Mouse (Mus musculus): ENCODE data around the gene Mns1. TPM values are rescaled to one million over a fixed set of nuclear protein-coding genes. Genes with fewer than 3 reads are reported as not detected.

Gene Mns1
- polyA plus RNA-seq, 2 experiments: 70.9 to 99.8 TPM

- Histone ChIP-seq H3K36me3 (replicated peaks; ENCODE audit: control insufficient read depth, insufficient read depth, low read depth) (peaks cover 2% of the 10 kb centered on the region; the same call in 1 of the 2 replicates), H3K4me2 (ENCODE audit: low read depth) (no peak overlapping the region), H3K4me3 (ENCODE audit: insufficient read depth in 1 of 2, low read depth in 2 of 2, low read length in 2 of 2) (no peak overlapping the region), H3K4me1 (replicated peaks; ENCODE audit: control insufficient read depth in 2 of 2, insufficient read depth in 2 of 2, low read length in 1 of 2) (no peaks in the 10 kb centered on the region), H3K9me3 (ENCODE audit: control insufficient read depth, low read length) (no peaks in the 10 kb centered on the region), H3K27me3 (ENCODE audit: control insufficient read depth, insufficient read depth, low read length) (no peaks in the 10 kb centered on the region), H3K9ac (replicated peaks) (no peak overlapping the region), H3K27ac (no peak overlapping the region)
- no peak for DNase-seq (ENCODE audit: low read depth in 3 of 3, low spot score in 3 of 3)
- no peak for ATAC-seq (ENCODE audit: insufficient read depth)
- no peak for TF ChIP-seq EP300 (IDR thresholded peaks at IDR 0.05; ENCODE audit: low read depth)
- no peak for TF ChIP-seq CTCF (IDR thresholded peaks at IDR 0.05; ENCODE audit: low read depth)
- 87% methylated on average over 9 of the region's 9 CpGs for WGBS (ENCODE audit: insufficient replicate concordance)
Observed at GRCm38 (mm10) chr9:72475511-72475910, 37.7 kb downstream of the Mns1 start.

- no peak for ATAC-seq (ENCODE audit: insufficient read depth)
- WGBS (ENCODE audit: insufficient replicate concordance): 82% methylated on average over 6 of the region's 6 CpGs
Observed at GRCm38 (mm10) chr9:72477306-72477705, 39.5 kb downstream of the Mns1 start.

DNA sequence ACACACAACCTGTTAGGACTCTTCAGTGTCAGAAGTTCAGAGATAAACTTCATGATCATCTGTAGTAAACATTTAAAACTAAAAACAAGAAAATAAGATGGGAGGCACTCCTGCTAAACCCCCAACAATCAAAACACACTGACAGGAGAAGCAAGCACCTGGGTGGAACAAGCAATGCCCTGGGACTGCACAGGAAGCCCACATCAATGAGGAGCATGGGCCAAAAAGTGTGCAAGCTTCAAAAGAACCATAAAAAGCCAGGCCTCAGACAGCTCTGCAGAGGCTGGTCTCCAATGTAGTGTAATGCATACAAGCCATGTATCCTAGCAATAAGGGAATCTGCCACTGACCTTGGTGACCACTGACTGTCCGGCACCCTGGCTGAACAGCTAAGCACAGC, 41.5 kb downstream of the Mns1 start:
- Histone ChIP-seq H3K27ac (no peak overlapping the region), H3K4me3 (ENCODE audit: insufficient read depth in 1 of 2, low read depth in 2 of 2, low read length in 2 of 2) (no peak overlapping the region), H3K4me1 (replicated peaks; ENCODE audit: control insufficient read depth in 2 of 2, insufficient read depth in 2 of 2, low read length in 1 of 2) (no peaks in the 10 kb centered on the region), H3K9me3 (ENCODE audit: control insufficient read depth, low read length) (no peaks in the 10 kb centered on the region), H3K4me2 (ENCODE audit: low read depth) (no peak overlapping the region), H3K9ac (replicated peaks) (no peak overlapping the region), H3K36me3 (replicated peaks; ENCODE audit: control insufficient read depth, insufficient read depth, low read depth) (no peaks in the 10 kb centered on the region), H3K27me3 (ENCODE audit: control insufficient read depth, insufficient read depth, low read length) (no peaks in the 10 kb centered on the region)
- DNase-seq (ENCODE audit: low read depth in 3 of 3, low spot score in 3 of 3): no peak
- WGBS (ENCODE audit: insufficient replicate concordance): 72% methylated on average over 1 of the region's 1 CpGs
- ATAC-seq (ENCODE audit: insufficient read depth): no peak
- no peak for TF ChIP-seq EP300 (IDR thresholded peaks at IDR 0.05; ENCODE audit: low read depth)
- TF ChIP-seq CTCF (IDR thresholded peaks at IDR 0.05; ENCODE audit: low read depth): no peak

More at GRCm38 (mm10) chr9:72477306-72477705, 39.5 kb downstream of the Mns1 start:
- Histone ChIP-seq H3K4me3 (ENCODE audit: insufficient read depth in 1 of 2, low read depth in 2 of 2, low read length in 2 of 2) (no peak overlapping the region), H3K9me3 (ENCODE audit: control insufficient read depth, low read length) (no peaks in the 10 kb centered on the region), H3K27ac (no peak overlapping the region), H3K36me3 (replicated peaks; ENCODE audit: control insufficient read depth, insufficient read depth, low read depth) (peaks cover 2% of the 10 kb centered on the region; the same call in 1 of the 2 replicates), H3K4me1 (replicated peaks; ENCODE audit: control insufficient read depth in 2 of 2, insufficient read depth in 2 of 2, low read length in 1 of 2) (no peaks in the 10 kb centered on the region), H3K4me2 (ENCODE audit: low read depth) (no peak overlapping the region), H3K27me3 (ENCODE audit: control insufficient read depth, insufficient read depth, low read length) (no peaks in the 10 kb centered on the region), H3K9ac (replicated peaks) (no peak overlapping the region)
- DNase-seq (ENCODE audit: low read depth in 3 of 3, low spot score in 3 of 3): no peak
- TF ChIP-seq CTCF (IDR thresholded peaks at IDR 0.05; ENCODE audit: low read depth) (no peak), EP300 (IDR thresholded peaks at IDR 0.05; ENCODE audit: low read depth) (no peak)

- H3K4me3 ChIP-seq (ENCODE audit: insufficient read depth in 1 of 2, low read depth in 2 of 2, low read length in 2 of 2): no peak overlapping the region
- no peaks in the 10 kb centered on the region for H3K9me3 ChIP-seq (ENCODE audit: control insufficient read depth, low read length)
- DNase-seq (ENCODE audit: low read depth in 3 of 3, low spot score in 3 of 3): no peak
- H3K27me3 ChIP-seq (ENCODE audit: control insufficient read depth, insufficient read depth, low read length): no peaks in the 10 kb centered on the region
- H3K9ac ChIP-seq (replicated peaks): no peak overlapping the region
- no peak overlapping the region for H3K4me2 ChIP-seq (ENCODE audit: low read depth)
- ATAC-seq (ENCODE audit: insufficient read depth): no peak
- H3K4me1 ChIP-seq (replicated peaks; ENCODE audit: control insufficient read depth in 2 of 2, insufficient read depth in 2 of 2, low read length in 1 of 2): peaks cover 17 to 18% of the 10 kb centered on the region in 2 experiments
- no peaks in the 10 kb centered on the region for H3K36me3 ChIP-seq (replicated peaks; ENCODE audit: control insufficient read depth, insufficient read depth, low read depth)
- no peak overlapping the region for H3K27ac ChIP-seq
- TF ChIP-seq EP300 (IDR thresholded peaks at IDR 0.05; ENCODE audit: low read depth) (peak; percentile 47; the same call in 1 of the 2 replicates), CTCF (IDR thresholded peaks at IDR 0.05; ENCODE audit: low read depth) (no peak)
Observed at GRCm38 (mm10) chr9:72488523-72488922, 50.7 kb downstream of the Mns1 start.

DNA sequence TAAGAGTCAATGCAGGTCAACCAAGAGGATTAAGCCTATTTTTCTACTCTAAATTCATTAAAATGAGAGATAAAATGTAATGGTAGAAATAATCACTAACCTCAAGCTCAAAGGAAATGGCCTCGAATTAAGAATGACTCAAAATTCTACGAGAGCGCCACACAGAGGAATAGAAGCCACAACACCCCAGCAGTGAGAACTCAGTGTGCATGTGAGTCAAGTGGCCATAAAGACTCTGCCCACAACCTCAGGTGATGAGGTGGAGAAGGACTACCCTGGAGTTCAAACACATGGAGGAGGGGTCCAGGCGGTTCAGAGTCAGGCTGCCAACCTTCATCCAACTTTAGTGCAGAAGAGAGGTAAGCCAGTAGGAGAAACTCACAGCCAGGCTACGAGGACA, 51.3 kb downstream of the Mns1 start:
- no peak for TF ChIP-seq CTCF (IDR thresholded peaks at IDR 0.05; ENCODE audit: low read depth)
- no peak for TF ChIP-seq EP300 (IDR thresholded peaks at IDR 0.05; ENCODE audit: low read depth)
- Histone ChIP-seq H3K4me3 (ENCODE audit: insufficient read depth in 1 of 2, low read depth in 2 of 2, low read length in 2 of 2) (no peak overlapping the region), H3K27ac (no peak overlapping the region), H3K4me2 (ENCODE audit: low read depth) (no peak overlapping the region), H3K9ac (replicated peaks) (no peak overlapping the region), H3K36me3 (replicated peaks; ENCODE audit: control insufficient read depth, insufficient read depth, low read depth) (no peaks in the 10 kb centered on the region), H3K27me3 (ENCODE audit: control insufficient read depth, insufficient read depth, low read length) (no peaks in the 10 kb centered on the region), H3K4me1 (replicated peaks; ENCODE audit: control insufficient read depth in 2 of 2, insufficient read depth in 2 of 2, low read length in 1 of 2) (peaks cover 17 to 18% of the 10 kb centered on the region in 2 experiments), H3K9me3 (ENCODE audit: control insufficient read depth, low read length) (no peaks in the 10 kb centered on the region)
- WGBS (ENCODE audit: insufficient replicate concordance): 66% methylated on average over 5 of the region's 5 CpGs
- DNase-seq (ENCODE audit: low read depth in 3 of 3, low spot score in 3 of 3) (no peak), ATAC-seq (ENCODE audit: insufficient read depth) (no peak)
